Mouse (Mus musculus): Measurements from ENCODE around the gene Fyn. TPM values are rescaled to one million over a fixed set of nuclear protein-coding genes. Genes with fewer than 3 reads are reported as not detected.

Gene Fyn
- polyA plus RNA-seq, 1 experiment from 2014 or later = 21.4 TPM

GRCm38 (mm10) chr10:39379721-39380370 lies 11.2 kb downstream of the Fyn start:
- no peaks in the 10 kb centered on the region for H3K4me1 ChIP-seq
- no peaks in the 10 kb centered on the region for H3K36me3 ChIP-seq
- H3K27ac ChIP-seq = no peak overlapping the region
- H3K9me3 ChIP-seq = no peaks in the 10 kb centered on the region
- ATAC-seq (ENCODE audit: borderline replicate concordance, extremely low read depth, low FRiP score, low TSS enrichment) = no peak
- no peak overlapping the region for H3K4me3 ChIP-seq
- no peak overlapping the region for H3K9ac ChIP-seq
- H3K27me3 ChIP-seq = no peaks in the 10 kb centered on the region
- whole genome bisulfite sequencing = 66% methylated on average over 5 of the region's 5 CpGs
- no peak overlapping the region for H3K4me2 ChIP-seq

GRCm38 (mm10) chr10:39385259-39385658 lies 16.6 kb downstream of the Fyn start:
- H3K36me3 ChIP-seq = no peaks in the 10 kb centered on the region
- 63% methylated on average over 8 of the region's 8 CpGs for WGBS
- peaks cover 33% of the 10 kb centered on the region for H3K4me1 ChIP-seq
- no peaks in the 10 kb centered on the region for H3K9me3 ChIP-seq
- H3K4me3 ChIP-seq = no peak overlapping the region
- H3K4me2 ChIP-seq = no peak overlapping the region
- H3K9ac ChIP-seq = no peak overlapping the region
- no peak for ATAC-seq (ENCODE audit: borderline replicate concordance, extremely low read depth, low FRiP score, low TSS enrichment)
- H3K27ac ChIP-seq = no peak overlapping the region
- no peaks in the 10 kb centered on the region for H3K27me3 ChIP-seq

GRCm38 (mm10) chr10:39386203-39386602 lies 17.5 kb downstream of the Fyn start:
- Histone ChIP-seq H3K27ac (no peak overlapping the region), H3K9ac (no peak overlapping the region), H3K4me2 (no peak overlapping the region), H3K4me3 (no peak overlapping the region), H3K4me1 (peaks cover 33% of the 10 kb centered on the region), H3K27me3 (no peaks in the 10 kb centered on the region), H3K36me3 (peaks cover under 1% of the 10 kb centered on the region; the same call in 1 of the 2 replicates), H3K9me3 (no peaks in the 10 kb centered on the region)
- 46% methylated on average over 15 of the region's 15 CpGs for WGBS
- ATAC-seq (ENCODE audit: borderline replicate concordance, extremely low read depth, low FRiP score, low TSS enrichment) = no peak

DNA sequence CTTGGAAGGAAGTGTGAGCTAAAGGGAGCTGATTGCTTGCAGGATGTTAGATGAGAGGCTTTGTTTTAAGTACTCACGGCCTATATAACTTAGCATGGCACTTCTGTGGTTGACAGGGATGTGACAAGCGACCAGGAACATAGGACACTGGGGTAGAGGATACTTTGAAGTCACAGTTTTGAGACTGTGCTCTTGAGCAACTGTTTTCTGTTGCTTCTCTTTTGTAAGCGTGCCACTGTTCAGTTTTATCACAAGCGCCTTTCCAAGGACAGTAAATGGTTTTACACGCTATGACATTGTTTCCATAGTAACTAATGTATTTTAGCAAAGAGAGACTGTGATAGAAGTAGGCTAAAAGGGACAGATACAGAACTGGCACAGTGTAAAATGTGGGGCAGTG lies 18.4 kb downstream of the Fyn start:
- no peak for ATAC-seq (ENCODE audit: borderline replicate concordance, extremely low read depth, low FRiP score, low TSS enrichment)

GRCm38 (mm10) chr10:39387556-39387955 lies 18.9 kb downstream of the Fyn start:
- H3K27ac ChIP-seq = no peak overlapping the region
- WGBS = 65% methylated on average over 11 of the region's 11 CpGs
- no peak overlapping the region for H3K4me3 ChIP-seq
- H3K9ac ChIP-seq = no peak overlapping the region
- peaks cover 7% of the 10 kb centered on the region for H3K36me3 ChIP-seq
- peaks cover 33% of the 10 kb centered on the region for H3K4me1 ChIP-seq
- H3K4me2 ChIP-seq = no peak overlapping the region
- ATAC-seq (ENCODE audit: borderline replicate concordance, extremely low read depth, low FRiP score, low TSS enrichment) = no peak
- no peaks in the 10 kb centered on the region for H3K27me3 ChIP-seq
- no peaks in the 10 kb centered on the region for H3K9me3 ChIP-seq

More for the DNA sequence above, 18.4 kb downstream of the Fyn start:
- H3K9ac ChIP-seq = no peak overlapping the region
- H3K27me3 ChIP-seq = no peaks in the 10 kb centered on the region
- peaks cover 7% of the 10 kb centered on the region for H3K36me3 ChIP-seq
- no peak overlapping the region for H3K4me2 ChIP-seq
- H3K27ac ChIP-seq = no peak overlapping the region
- 39% methylated on average over 5 of the region's 5 CpGs for whole genome bisulfite sequencing
- H3K4me1 ChIP-seq = peaks cover 33% of the 10 kb centered on the region
- no peaks in the 10 kb centered on the region for H3K9me3 ChIP-seq
- no peak overlapping the region for H3K4me3 ChIP-seq

- H3K27me3 ChIP-seq = no peaks in the 10 kb centered on the region
- ATAC-seq (ENCODE audit: borderline replicate concordance, extremely low read depth, low FRiP score, low TSS enrichment) = no peak
- 81% methylated on average over 3 of the region's 3 CpGs for WGBS
- H3K9me3 ChIP-seq = no peaks in the 10 kb centered on the region
- no peak overlapping the region for H3K9ac ChIP-seq
- H3K27ac ChIP-seq = no peak overlapping the region
- H3K4me3 ChIP-seq = no peak overlapping the region
- no peak overlapping the region for H3K4me2 ChIP-seq
- H3K4me1 ChIP-seq = peaks cover 33% of the 10 kb centered on the region
- peaks cover 7% of the 10 kb centered on the region for H3K36me3 ChIP-seq
Measured at GRCm38 (mm10) chr10:39388144-39388543, 19.5 kb downstream of the Fyn start.

- H3K36me3 ChIP-seq = peaks cover 7% of the 10 kb centered on the region
- 76% methylated on average over 11 of the region's 11 CpGs for WGBS
- peaks cover 33% of the 10 kb centered on the region for H3K4me1 ChIP-seq
- H3K4me2 ChIP-seq = no peak overlapping the region
- no peaks in the 10 kb centered on the region for H3K9me3 ChIP-seq
- H3K9ac ChIP-seq = no peak overlapping the region
- H3K27me3 ChIP-seq = no peaks in the 10 kb centered on the region
- H3K4me3 ChIP-seq = no peak overlapping the region
- no peak overlapping the region for H3K27ac ChIP-seq
- ATAC-seq (ENCODE audit: borderline replicate concordance, extremely low read depth, low FRiP score, low TSS enrichment) = no peak
Measured at GRCm38 (mm10) chr10:39389451-39389891, 20.8 kb downstream of the Fyn start.

DNA sequence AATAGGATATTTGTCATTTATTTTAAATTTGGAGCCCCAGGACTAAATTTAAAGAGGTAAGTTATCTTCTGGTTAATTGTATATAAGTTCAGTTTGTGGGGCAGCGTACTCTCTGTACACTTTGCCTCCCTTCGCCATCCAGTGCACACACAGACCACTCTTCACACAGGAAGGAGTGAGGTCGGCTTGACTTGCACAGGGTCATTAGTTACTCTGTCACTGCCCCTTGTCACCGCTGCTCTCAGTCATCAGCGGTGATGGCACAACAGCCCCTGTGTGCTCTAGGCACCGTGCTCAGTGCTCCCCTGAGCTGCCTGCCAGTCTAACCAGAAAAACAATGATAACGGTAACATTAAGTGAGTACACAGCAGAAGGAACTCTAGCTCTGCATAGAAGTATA lies 21.9 kb downstream of the Fyn start:
- Histone ChIP-seq H3K4me3 (no peak overlapping the region), H3K4me2 (no peak overlapping the region), H3K27ac (no peak overlapping the region), H3K9me3 (no peaks in the 10 kb centered on the region), H3K9ac (no peak overlapping the region), H3K27me3 (no peaks in the 10 kb centered on the region), H3K36me3 (peaks cover 7% of the 10 kb centered on the region), H3K4me1 (peaks cover 30% of the 10 kb centered on the region)
- ATAC-seq (ENCODE audit: borderline replicate concordance, extremely low read depth, low FRiP score, low TSS enrichment) = no peak
- WGBS = 75% methylated on average over 7 of the region's 7 CpGs

DNA sequence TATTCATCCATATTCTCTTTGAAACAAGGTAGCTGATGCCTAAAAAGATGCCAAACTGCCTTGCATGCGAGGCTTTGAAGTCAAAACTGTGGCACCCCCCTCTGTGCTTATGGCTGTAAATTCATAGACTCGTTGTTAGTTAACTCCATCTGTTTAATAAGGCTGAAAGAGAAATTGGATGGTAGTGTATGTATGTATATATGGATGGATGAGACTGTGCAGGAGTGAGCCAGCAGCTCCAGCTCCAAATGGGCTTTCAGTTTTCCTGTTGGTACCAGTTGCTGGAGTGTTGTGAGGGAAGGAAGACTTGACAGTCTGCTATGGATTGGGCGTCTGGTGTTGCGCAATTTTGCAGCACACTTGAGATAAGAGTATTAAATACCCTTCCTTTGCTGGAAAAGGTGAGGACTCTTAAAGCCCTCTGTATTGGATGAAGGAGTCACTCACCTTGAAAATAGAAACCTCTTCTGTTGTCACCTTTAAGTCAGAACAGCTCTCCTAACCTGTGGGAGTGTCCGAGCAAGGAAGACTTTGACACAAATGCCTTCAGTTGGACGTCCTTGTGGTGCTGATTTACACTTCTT lies 24.3 kb downstream of the Fyn start:
- WGBS = 60% methylated on average over 6 of the region's 6 CpGs
- H3K27ac ChIP-seq = no peak overlapping the region
- ATAC-seq (ENCODE audit: borderline replicate concordance, extremely low read depth, low FRiP score, low TSS enrichment) = no peak; the same call in 1 of the 2 replicates

GRCm38 (mm10) chr10:39395544-39395943 lies 26.9 kb downstream of the Fyn start:
- 89% methylated on average over 5 of the region's 5 CpGs for WGBS
- Histone ChIP-seq H3K36me3 (peaks cover 7% of the 10 kb centered on the region), H3K4me3 (no peak overlapping the region), H3K9me3 (no peaks in the 10 kb centered on the region), H3K4me1 (no peaks in the 10 kb centered on the region), H3K27me3 (no peaks in the 10 kb centered on the region), H3K4me2 (no peak overlapping the region), H3K27ac (no peak overlapping the region), H3K9ac (no peak overlapping the region)
- no peak for ATAC-seq (ENCODE audit: borderline replicate concordance, extremely low read depth, low FRiP score, low TSS enrichment)

More for the DNA sequence above, 24.3 kb downstream of the Fyn start:
- Histone ChIP-seq H3K36me3 (peaks cover 7% of the 10 kb centered on the region), H3K27me3 (no peaks in the 10 kb centered on the region), H3K4me1 (peaks cover 8% of the 10 kb centered on the region; the same call in 1 of the 2 replicates), H3K4me3 (no peak overlapping the region), H3K9me3 (no peaks in the 10 kb centered on the region), H3K4me2 (no peak overlapping the region), H3K9ac (no peak overlapping the region)

- Histone ChIP-seq H3K27ac (no peak overlapping the region), H3K4me3 (no peak overlapping the region), H3K4me2 (no peak overlapping the region), H3K4me1 (no peaks in the 10 kb centered on the region), H3K9ac (no peak overlapping the region), H3K9me3 (no peaks in the 10 kb centered on the region), H3K27me3 (no peaks in the 10 kb centered on the region), H3K36me3 (no peaks in the 10 kb centered on the region)
- 76% methylated on average over 7 of the region's 7 CpGs for WGBS
- no peak for ATAC-seq (ENCODE audit: borderline replicate concordance, extremely low read depth, low FRiP score, low TSS enrichment)
Measured at GRCm38 (mm10) chr10:39398924-39399323, 30.3 kb downstream of the Fyn start.

- WGBS = 89% methylated on average over 5 of the region's 5 CpGs
- H3K9ac ChIP-seq = no peak overlapping the region
- no peak for ATAC-seq (ENCODE audit: borderline replicate concordance, extremely low read depth, low FRiP score, low TSS enrichment)
- H3K27ac ChIP-seq = no peak overlapping the region
- H3K4me3 ChIP-seq = no peak overlapping the region
- no peaks in the 10 kb centered on the region for H3K27me3 ChIP-seq
- H3K36me3 ChIP-seq = no peaks in the 10 kb centered on the region
- no peak overlapping the region for H3K4me2 ChIP-seq
- no peaks in the 10 kb centered on the region for H3K4me1 ChIP-seq
- H3K9me3 ChIP-seq = no peaks in the 10 kb centered on the region
Measured at GRCm38 (mm10) chr10:39400155-39400554, 31.5 kb downstream of the Fyn start.
